Mouse (Mus musculus): ENCODE measurements around the gene Fastk. TPM values are rescaled to one million over a fixed set of nuclear protein-coding genes. Genes with fewer than 3 reads are reported as not detected.

Gene Fastk
- total RNA-seq, 4 experiments from 2014 or later = 297 to 351 (median 327) TPM

- DNase-seq (ENCODE audit: low spot score) = no peak
These were observed 8.3 kb upstream of the Fastk start for GRCm38 (mm10) chr5:24453283-24453984.

GRCm38 (mm10) chr5:24452691-24453233 is 7.7 kb upstream of the Fastk start:
- no peak for DNase-seq (ENCODE audit: low spot score)

GRCm38 (mm10) chr5:24452030-24452690 is 7.1 kb upstream of the Fastk start, which contains the start of gene Agap3:
Gene Agap3 (plus strand): TSS chr5:24452177.
- DNase-seq (ENCODE audit: low spot score) = no peak

- DNase-seq (ENCODE audit: low spot score) = peak; percentile 70
These were observed 6.4 kb upstream of the Fastk start for GRCm38 (mm10) chr5:24451264-24452029.

- DNase-seq (ENCODE audit: low spot score) = peak; percentile 82
These were observed 2.7 kb upstream of the Fastk start, which contains the start of gene Tmub1 for GRCm38 (mm10) chr5:24447624-24448298. Gene Tmub1 (minus strand): TSS chr5:24447854.

GRCm38 (mm10) chr5:24446630-24447029 is 1.5 kb upstream of the Fastk start:
- DNase-seq (ENCODE audit: low spot score) = no peak

- no peak for DNase-seq (ENCODE audit: low spot score)
These were observed 467 bp upstream of the Fastk start for GRCm38 (mm10) chr5:24445428-24446080.

- DNase-seq (ENCODE audit: low spot score) = no peak
These were observed 1.2 kb downstream of the Fastk start for GRCm38 (mm10) chr5:24443927-24444326.

- no peak for DNase-seq (ENCODE audit: low spot score)
These were observed 1.9 kb downstream of the Fastk start for GRCm38 (mm10) chr5:24443204-24443603.

- no peak for DNase-seq (ENCODE audit: low spot score)
These were observed 3.1 kb downstream of the Fastk start for GRCm38 (mm10) chr5:24442029-24442428.

- DNase-seq (ENCODE audit: low spot score) = no peak
These were observed 3.9 kb downstream of the Fastk start for GRCm38 (mm10) chr5:24441187-24441586.

- DNase-seq (ENCODE audit: low spot score) = no peak
These were observed 11.1 kb downstream of the Fastk start for GRCm38 (mm10) chr5:24433993-24434392.

- DNase-seq (ENCODE audit: low spot score) = no peak
These were observed 16.5 kb downstream of the Fastk start for GRCm38 (mm10) chr5:24428596-24428995.

GRCm38 (mm10) chr5:24427981-24428402 is 17.1 kb downstream of the Fastk start:
- DNase-seq (ENCODE audit: low spot score) = no peak

GRCm38 (mm10) chr5:24427285-24427633 is 17.8 kb downstream of the Fastk start:
- no peak for DNase-seq (ENCODE audit: low spot score)

GRCm38 (mm10) chr5:24426556-24427284 is 18.4 kb downstream of the Fastk start:
- DNase-seq (ENCODE audit: low spot score) = no peak

- DNase-seq (ENCODE audit: low spot score) = no peak
These were observed 19.1 kb downstream of the Fastk start for GRCm38 (mm10) chr5:24426037-24426432.

- peak; percentile 36 for DNase-seq (ENCODE audit: low spot score)
These were observed 19.6 kb downstream of the Fastk start for GRCm38 (mm10) chr5:24425421-24426036.

GRCm38 (mm10) chr5:24424861-24425411 is 20.2 kb downstream of the Fastk start:
- peak; percentile 76 for DNase-seq (ENCODE audit: low spot score)

Measured in heart, adult 8-10 months (tissue).